Mouse (Mus musculus) limb, embryonic 13.5 days (tissue): ENCODE results near the gene Tmem232. TPM values are rescaled to one million over a fixed set of nuclear protein-coding genes. Genes with fewer than 3 reads are reported as not detected.
"Not testable (repeated sequence)": the region's sequence is repeated elsewhere in the genome, so short reads cannot be mapped to it uniquely, and the experiment has no call there.

ENCODE experiments used
- ATAC-seq: fragments of 200-750 bp; cut with Nextera tagmentation; 2 replicates; pipeline ENCODE4 v1.8.0; 2017; ENCODE audit warnings: low read depth, moderate number of reproducible peaks, moderate TSS enrichment; ENCODE audit not compliant: low FRiP score
- H3K27ac ChIP-seq: fragments of 300-500 bp; sonication (generic); 2 replicates; pipeline ENCODE4 v1.5.1; 2015; ENCODE audit warnings: inconsistent platforms, mild to moderate bottlenecking, moderate library complexity
- H3K27me3 ChIP-seq: fragments of 300-500 bp; sonication (generic); 2 replicates; pipeline ENCODE4 v1.6.1; 2015; ENCODE audit warnings: mild to moderate bottlenecking, inconsistent platforms
- H3K36me3 ChIP-seq: fragments of 300-500 bp; sonication (generic); 2 replicates; pipeline ENCODE4 v1.6.1; 2015; ENCODE audit warnings: inconsistent platforms, mild to moderate bottlenecking, moderate library complexity
- H3K4me1 ChIP-seq: fragments of 300-500 bp; sonication (generic); 2 replicates; pipeline ENCODE4 v1.6.1; 2015; ENCODE audit warnings: inconsistent platforms
- H3K4me2 ChIP-seq: fragments of 300-500 bp; sonication (generic); replicated peaks from 2 replicates; pipeline ENCODE4 v1.6.1; 2015; ENCODE audit warnings: inconsistent platforms, mild to moderate bottlenecking, moderate library complexity
- H3K4me3 ChIP-seq: fragments of 300-500 bp; sonication (generic); 2 replicates; pipeline ENCODE4 v1.5.1; 2015; ENCODE audit warnings: moderate library complexity, mild to moderate bottlenecking, inconsistent platforms
- H3K9ac ChIP-seq: fragments of 300-500 bp; sonication (generic); 2 replicates; pipeline ENCODE4 v1.6.1; 2015; ENCODE audit warnings: mild to moderate bottlenecking, inconsistent platforms
- H3K9me3 ChIP-seq: fragments of 300-500 bp; sonication (generic); 2 replicates; pipeline ENCODE4 v1.6.1; 2016; ENCODE audit warnings: inconsistent platforms
- WGBS: fragments of 180-500 bp; shearing (Covaris S2); methylation state at CpG from one replicate; pipeline ENCODE4 v1.1.7; 2015; 5-methylcytosine and 5-hydroxymethylcytosine counted together
- microRNA-seq: library from miRNA; unstranded; fragments of <30 nt; microRNA quantifications from one replicate; pipeline ENCODE4, GENCODE M21; 2016
- polyA plus RNA-seq: library from polyadenylated mRNA; unstranded; fragments of >200 nt; fragmentation: Nextera tagmentation; extraction: Ambion mirVana; gene quantifications from 2 replicates; pipeline ENCODE4 v1.2.1, GENCODE M21; 2015

Gene Tmem232
- polyA plus RNA-seq, 1 experiment from 2014 or later, result 0.13 TPM

DNA sequence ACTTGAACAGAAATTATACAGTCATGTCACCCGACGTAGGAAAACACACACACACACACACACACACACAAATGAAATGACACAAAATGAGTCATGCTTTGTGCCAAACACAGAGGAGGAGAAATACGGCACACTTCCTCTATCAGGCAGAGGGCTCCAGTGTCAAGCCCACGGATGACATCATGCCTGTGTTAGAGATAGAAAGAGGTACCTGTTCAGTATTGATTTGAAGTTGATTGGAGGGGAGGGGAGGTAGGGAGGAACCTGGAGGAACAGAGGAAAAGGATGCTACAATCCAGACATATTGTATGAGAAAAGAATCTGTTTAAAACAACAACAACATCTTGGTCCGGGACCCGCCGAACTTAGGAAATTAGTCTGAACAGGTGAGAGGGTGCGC is 209.8 kb downstream of the Tmem232 start:
- H3K4me1 ChIP-seq, result no peaks in the 10 kb centered on the region
- no peak overlapping the region for H3K4me2 ChIP-seq
- H3K9me3 ChIP-seq, result no peaks in the 10 kb centered on the region
- no peak for ATAC-seq
- WGBS, result 92% methylated on average over 8 of the region's 8 CpGs
- no peaks in the 10 kb centered on the region for H3K36me3 ChIP-seq
- no peak overlapping the region for H3K27ac ChIP-seq
- no peaks in the 10 kb centered on the region for H3K27me3 ChIP-seq
- no peak overlapping the region for H3K9ac ChIP-seq
- H3K4me3 ChIP-seq, result no peak overlapping the region

DNA sequence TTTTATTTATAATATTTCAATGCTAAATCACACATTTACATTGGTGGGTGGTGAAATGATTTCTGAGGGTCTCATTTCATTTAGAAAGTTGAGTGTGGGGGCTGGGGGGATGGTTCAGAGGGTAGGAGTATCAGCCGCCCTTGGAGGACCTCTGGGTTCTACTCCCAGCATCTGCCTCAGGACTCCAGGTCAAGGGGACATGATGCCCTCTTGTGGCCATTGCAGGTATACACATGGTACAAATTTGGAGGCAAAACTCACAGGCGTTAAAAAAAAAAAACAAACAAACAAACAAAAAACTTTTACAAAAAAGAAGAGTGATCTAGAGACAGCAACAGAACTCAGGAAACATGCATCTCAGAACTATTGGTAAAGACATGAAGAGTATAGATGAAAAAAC is 215.3 kb downstream of the Tmem232 start:
- H3K4me1 ChIP-seq, result no peaks in the 10 kb centered on the region
- H3K4me3 ChIP-seq, result no peak overlapping the region
- 31% methylated on average over 2 of the region's 2 CpGs for WGBS
- no peaks in the 10 kb centered on the region for H3K36me3 ChIP-seq
- no peak overlapping the region for H3K9ac ChIP-seq
- H3K9me3 ChIP-seq, result no peaks in the 10 kb centered on the region
- no peak overlapping the region for H3K27ac ChIP-seq
- H3K27me3 ChIP-seq, result no peaks in the 10 kb centered on the region
- no peak for ATAC-seq
- no peak overlapping the region for H3K4me2 ChIP-seq

DNA sequence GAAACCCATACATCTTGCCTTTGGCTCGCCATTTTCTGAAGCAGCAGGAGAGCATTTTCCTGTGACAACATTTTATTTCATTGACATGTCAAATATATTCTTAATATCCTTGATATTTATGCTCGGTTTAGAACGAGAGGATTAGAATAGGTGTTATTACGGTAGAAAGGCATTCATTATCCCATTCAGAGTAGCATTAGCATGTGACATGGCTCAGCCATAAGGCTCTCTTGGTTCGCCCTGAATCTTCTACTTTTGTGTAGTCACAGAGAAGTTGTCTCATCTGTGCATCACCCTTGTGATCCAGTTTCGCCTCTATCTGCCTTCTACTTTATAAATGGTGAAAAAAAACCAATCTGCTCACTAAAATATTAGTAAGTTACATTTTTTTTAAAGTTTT is 220.0 kb downstream of the Tmem232 start:
- H3K4me2 ChIP-seq, result no peak overlapping the region
- no peak for ATAC-seq
- no peak overlapping the region for H3K9ac ChIP-seq
- H3K36me3 ChIP-seq, result no peaks in the 10 kb centered on the region
- no peak overlapping the region for H3K4me3 ChIP-seq
- no peaks in the 10 kb centered on the region for H3K4me1 ChIP-seq
- no peaks in the 10 kb centered on the region for H3K27me3 ChIP-seq
- 91% methylated on average over 6 of the region's 6 CpGs for WGBS
- H3K27ac ChIP-seq, result no peak overlapping the region
- H3K9me3 ChIP-seq, result no peaks in the 10 kb centered on the region

GRCm38 (mm10) chr17:65299946-65300345 is 240.6 kb downstream of the Tmem232 start:
- no peak for ATAC-seq
- no peaks in the 10 kb centered on the region for H3K4me1 ChIP-seq
- no peaks in the 10 kb centered on the region for H3K27me3 ChIP-seq
- no peak overlapping the region for H3K9ac ChIP-seq
- H3K9me3 ChIP-seq, result no peaks in the 10 kb centered on the region
- no peak overlapping the region for H3K4me3 ChIP-seq
- H3K36me3 ChIP-seq, result no peaks in the 10 kb centered on the region
- H3K4me2 ChIP-seq, result no peak overlapping the region
- H3K27ac ChIP-seq, result no peak overlapping the region

DNA sequence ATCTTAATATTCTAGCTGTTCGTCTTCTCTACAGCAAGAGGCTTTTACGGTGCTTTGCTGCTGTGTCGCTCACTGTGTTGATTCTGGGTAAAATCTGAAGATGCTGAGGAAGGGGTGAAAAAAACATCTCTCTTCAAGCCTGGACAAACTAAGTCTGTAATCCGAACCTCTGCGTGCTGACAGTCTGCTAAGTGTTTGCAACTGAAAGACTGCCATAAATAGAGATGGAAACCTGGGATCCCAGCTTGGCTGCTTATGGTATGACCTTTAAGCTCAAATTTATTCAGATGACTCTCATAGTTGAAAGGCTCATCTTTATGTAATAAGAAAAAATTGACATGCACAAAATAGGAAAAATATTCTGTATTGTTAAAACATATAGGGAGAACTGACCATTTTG is 242.8 kb downstream of the Tmem232 start:
- Histone ChIP-seq H3K36me3 (no peaks in the 10 kb centered on the region), H3K4me2 (no peak overlapping the region), H3K4me3 (no peak overlapping the region), H3K27me3 (no peaks in the 10 kb centered on the region), H3K27ac (no peak overlapping the region), H3K9me3 (no peaks in the 10 kb centered on the region), H3K9ac (no peak overlapping the region), H3K4me1 (no peaks in the 10 kb centered on the region)
- WGBS, result 78% methylated on average over 5 of the region's 5 CpGs
- ATAC-seq, result no peak

DNA sequence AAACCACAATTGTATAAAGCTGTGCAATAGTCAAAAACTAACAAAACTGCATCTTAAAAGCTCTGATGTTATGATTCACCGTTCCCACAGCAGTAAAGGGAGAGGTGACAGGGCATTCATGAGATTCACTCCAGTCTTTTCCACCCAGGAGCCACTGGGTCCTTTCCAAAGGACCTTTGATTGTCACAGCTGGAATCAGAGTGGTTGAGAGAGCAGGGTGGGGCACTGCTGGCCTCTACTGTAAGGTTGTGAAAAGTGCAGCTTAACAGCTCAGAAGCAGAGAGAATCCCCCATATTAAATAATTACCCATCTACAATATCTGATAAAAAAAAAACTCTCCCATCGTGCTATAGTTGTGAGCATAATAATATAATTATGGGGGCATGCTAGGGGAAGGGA is 288.4 kb downstream of the Tmem232 start:
- Histone ChIP-seq H3K4me1 (no peaks in the 10 kb centered on the region), H3K27ac (no peak overlapping the region), H3K9me3 (no peaks in the 10 kb centered on the region), H3K36me3 (no peaks in the 10 kb centered on the region), H3K4me3 (no peak overlapping the region), H3K9ac (no peak overlapping the region), H3K27me3 (no peaks in the 10 kb centered on the region), H3K4me2 (no peak overlapping the region)
- no peak for ATAC-seq
- WGBS, result 66% methylated on average over 2 of the region's 2 CpGs

GRCm38 (mm10) chr17:65250261-65250660 is 290.3 kb downstream of the Tmem232 start:
- WGBS, result 90% methylated on average over 8 of the region's 8 CpGs
- no peak overlapping the region for H3K27ac ChIP-seq
- no peak for ATAC-seq
- H3K4me2 ChIP-seq, result no peak overlapping the region
- no peaks in the 10 kb centered on the region for H3K4me1 ChIP-seq
- H3K36me3 ChIP-seq, result no peaks in the 10 kb centered on the region
- no peaks in the 10 kb centered on the region for H3K27me3 ChIP-seq
- H3K9me3 ChIP-seq, result no peaks in the 10 kb centered on the region
- no peak overlapping the region for H3K4me3 ChIP-seq
- no peak overlapping the region for H3K9ac ChIP-seq

GRCm38 (mm10) chr17:65243716-65244115 is 296.9 kb downstream of the Tmem232 start:
- no peaks in the 10 kb centered on the region for H3K27me3 ChIP-seq
- no peak overlapping the region for H3K4me3 ChIP-seq
- H3K4me1 ChIP-seq, result no peaks in the 10 kb centered on the region
- H3K36me3 ChIP-seq, result no peaks in the 10 kb centered on the region
- H3K9me3 ChIP-seq, result no peaks in the 10 kb centered on the region
- no peak for ATAC-seq
- no peak overlapping the region for H3K27ac ChIP-seq
- no peak overlapping the region for H3K4me2 ChIP-seq
- no peak overlapping the region for H3K9ac ChIP-seq
- WGBS, result 88% methylated on average over 5 of the region's 5 CpGs

DNA sequence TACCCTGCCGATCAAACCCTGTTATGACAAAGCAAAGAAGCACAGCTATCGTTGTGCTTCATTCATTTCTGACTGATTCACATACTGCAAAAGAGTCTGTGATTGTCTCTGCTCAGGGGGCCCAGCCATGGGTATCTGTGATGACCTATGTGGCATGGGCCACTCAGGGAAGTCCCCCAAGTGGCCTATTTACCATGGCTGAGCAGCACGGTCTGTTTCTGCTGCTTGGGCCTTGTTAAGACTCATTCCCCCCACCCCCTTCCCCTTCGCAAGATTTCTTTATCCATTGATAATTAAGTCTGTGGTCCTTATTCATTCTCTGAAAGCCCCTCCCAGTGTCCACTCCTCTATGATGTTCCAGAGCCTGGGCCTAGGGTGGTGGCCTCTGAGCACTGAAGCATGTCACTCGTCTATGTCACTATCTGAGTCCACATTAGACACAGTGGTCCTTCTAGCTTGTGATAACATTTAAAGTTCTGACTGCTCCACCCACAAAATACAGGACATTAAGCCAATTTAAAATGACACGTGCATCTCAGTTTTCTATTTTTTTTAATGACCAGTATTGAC is 315.1 kb downstream of the Tmem232 start:
- H3K36me3 ChIP-seq, result no peaks in the 10 kb centered on the region
- H3K9me3 ChIP-seq, result no peaks in the 10 kb centered on the region
- no peak overlapping the region for H3K4me3 ChIP-seq
- no peak for ATAC-seq
- H3K4me1 ChIP-seq, result no peaks in the 10 kb centered on the region
- H3K27ac ChIP-seq, result no peak overlapping the region
- no peak overlapping the region for H3K4me2 ChIP-seq
- H3K27me3 ChIP-seq, result no peaks in the 10 kb centered on the region
- no peak overlapping the region for H3K9ac ChIP-seq
- 78% methylated on average over 6 of the region's 6 CpGs for WGBS

DNA sequence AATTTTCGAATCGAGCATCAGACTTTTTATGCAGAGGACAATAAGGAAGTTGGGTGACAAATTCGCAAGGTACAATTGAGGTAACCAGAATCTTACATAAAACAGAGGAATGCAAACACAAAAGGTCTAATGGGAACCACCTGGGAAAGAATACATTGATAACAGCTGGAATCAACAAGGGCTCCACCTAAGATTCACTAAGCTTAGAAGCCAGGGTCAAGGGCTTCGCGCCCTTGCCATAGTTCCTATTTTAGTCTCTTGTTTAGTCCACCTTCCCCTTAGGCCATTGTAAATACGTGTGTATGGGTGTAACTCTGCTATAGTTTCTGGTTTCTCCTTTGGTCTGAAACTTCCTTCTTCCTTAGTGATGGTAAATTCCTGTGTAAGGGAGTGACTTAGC is 318.9 kb downstream of the Tmem232 start:
- H3K27ac ChIP-seq, H3K9ac ChIP-seq, H3K4me3 ChIP-seq, H3K36me3 ChIP-seq, H3K4me2 ChIP-seq, H3K9me3 ChIP-seq, ATAC-seq, H3K27me3 ChIP-seq, H3K4me1 ChIP-seq: not testable (repeated sequence)
- 83% methylated on average over 6 of the region's 6 CpGs for WGBS

Small RNAs within 50 kb of the gene (microRNA-seq; reads per million reads assigned to microRNA genes)
- gene Gm25731, result not detected

Other genes with a start within 250 kb of the Tmem232 start
- 172 and 179 TPM in 2 replicates for gene Vapa, start 72.8 kb upstream of the Tmem232 start, polyA plus RNA-seq
- gene Txndc2, start 101.4 kb upstream of the Tmem232 start, polyA plus RNA-seq, result 0.10 TPM in 1 of 2 replicates, not detected in the other
- 57.5 and 61.6 TPM in 2 replicates for gene Rab31, start 232.0 kb upstream of the Tmem232 start, polyA plus RNA-seq
- 50.3 and 50.8 TPM in 2 replicates for gene Ppp4r1, start 241.8 kb upstream of the Tmem232 start, polyA plus RNA-seq